Mouse (Mus musculus) myocyte (in vitro differentiated cells): Measurements from ENCODE around the gene Pard6b.

Experiments
- MAX ChIP-seq: IDR thresholded peaks from one replicate; pipeline ENCODE4 v1.6.1; 2011; ENCODE audit warnings: low read depth, mild to moderate bottlenecking, control low read depth
- MYOD1 ChIP-seq, 3 experiments: IDR thresholded peaks; one replicate each; pipeline ENCODE4 v1.6.1; 2011; ENCODE audit warnings: control low read depth in 2 of 3, low read depth in 2 of 3, mild to moderate bottlenecking in 2 of 3, moderate library complexity in 1 of 3; ENCODE audit not compliant: insufficient read length in 2 of 3, control insufficient read depth in 1 of 3
- POLR2A ChIP-seq: IDR thresholded peaks from one replicate; pipeline ENCODE4 v1.6.1; 2011; ENCODE audit warnings: low read depth, mild to moderate bottlenecking, control low read depth, moderate library complexity; ENCODE audit not compliant: insufficient read length
- USF1 ChIP-seq: IDR thresholded peaks from one replicate; pipeline ENCODE4 v1.6.1; 2011; ENCODE audit warnings: low read depth, mild to moderate bottlenecking, control low read depth, moderate library complexity

DNA sequence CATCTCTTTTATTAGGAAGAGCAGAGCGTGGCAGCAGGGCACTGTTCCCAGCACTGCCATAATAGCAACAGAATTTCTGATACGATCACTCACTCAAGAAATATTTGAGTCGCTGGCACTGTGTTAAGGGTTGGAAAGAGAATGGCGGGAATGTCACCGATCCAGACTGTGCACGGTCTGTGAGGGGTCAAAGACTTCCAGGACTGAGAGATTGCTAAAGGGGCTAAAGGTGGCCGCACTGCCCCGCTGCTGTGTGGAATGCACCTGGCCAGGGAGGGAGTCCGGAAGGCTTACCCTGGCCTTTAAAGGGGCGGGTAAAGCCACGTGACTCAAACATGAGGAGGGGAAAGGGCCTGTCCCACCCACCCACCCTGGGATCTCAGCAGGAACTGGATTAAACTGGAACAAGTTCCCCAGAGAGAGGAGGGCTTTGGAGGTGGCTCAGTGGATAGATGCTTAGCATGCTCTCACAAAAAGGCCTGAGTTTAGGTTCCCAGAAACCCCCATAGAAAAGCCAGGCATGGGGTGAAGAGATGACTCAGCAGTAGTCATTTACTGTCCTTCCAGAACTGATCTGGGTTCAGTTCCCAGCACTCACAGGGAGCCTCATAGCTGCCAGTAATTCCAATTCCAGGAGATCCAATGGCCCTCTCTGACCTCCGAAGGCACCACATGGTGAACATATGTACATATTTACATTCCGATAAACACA lies 22.2 kb upstream of the Pard6b start:
- TF ChIP-seq POLR2A = no peak
- no peak for TF ChIP-seq USF1
- no peak for TF ChIP-seq MAX
- no peak for TF ChIP-seq MYOD1 (IDR thresholded peaks at IDR 0.05; ENCODE audit: control insufficient read depth in 1 of 3, insufficient read length in 2 of 3, low read depth in 2 of 3)
